Mouse (Mus musculus) urinary bladder, adult 2 months (tissue): ENCODE measurements around the gene Fgfr4. TPM values are rescaled to one million over a fixed set of nuclear protein-coding genes. Genes with fewer than 3 reads are reported as not detected.
"Not testable (repeated sequence)": the region's sequence is repeated elsewhere in the genome, so short reads cannot be mapped to it uniquely, and the experiment has no call there.

ENCODE experiments used
- DNase-seq: peaks from one replicate; pipeline ENCODE4 v3.0.0; 2022; ENCODE audit warnings: low spot score
- polyA plus RNA-seq: library from polyadenylated mRNA; depleted of rRNA; stranded (reverse); fragments of >200 nt; gene quantifications from 2 replicates; pipeline ENCODE4 v1.2.3, GENCODE M21; 2012

Fgfr4 gene
- polyA plus RNA-seq, 1 experiment, result 0.15 TPM

DNA sequence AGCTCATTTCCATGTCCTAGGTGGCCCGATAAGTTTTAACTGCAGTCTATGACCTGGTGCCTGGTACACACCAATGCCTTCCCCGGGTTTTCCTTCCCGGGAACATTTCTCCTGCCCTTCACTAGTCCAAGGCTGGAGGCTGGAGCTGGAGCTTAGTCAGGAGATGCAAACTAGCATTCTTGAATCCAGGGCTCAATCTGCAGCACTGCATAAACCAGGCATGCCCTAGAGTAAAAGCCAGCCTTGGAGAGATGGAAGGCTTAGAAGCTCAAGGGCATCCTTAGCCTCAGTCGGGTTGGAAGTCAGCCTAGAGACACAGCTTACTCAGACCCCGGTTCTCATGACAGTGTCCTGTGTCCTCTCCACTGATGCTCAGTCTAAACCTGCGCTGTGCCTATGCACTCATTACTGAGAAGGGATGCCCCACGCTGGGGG, 19.9 kb downstream of the Fgfr4 start:
- DNase-seq, result no peak

DNA sequence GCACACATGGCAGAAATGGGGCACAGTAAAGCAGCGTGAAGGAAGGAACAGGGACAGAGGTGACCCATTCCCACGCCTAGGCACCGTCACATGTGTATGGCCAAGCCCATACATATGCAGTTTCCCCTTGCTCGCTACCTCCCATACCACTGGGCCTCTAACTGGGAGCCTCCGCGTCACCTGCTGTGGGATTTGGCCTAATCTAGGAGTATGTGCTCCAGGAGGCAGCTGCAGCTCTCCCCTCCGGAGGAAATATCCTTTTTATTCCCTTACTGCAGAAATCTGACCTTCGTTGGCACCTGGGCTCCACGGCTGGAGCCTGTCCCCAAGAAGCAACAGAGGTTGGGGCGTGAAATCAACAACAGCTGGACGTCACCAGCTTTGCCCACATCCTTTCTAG, 21.9 kb downstream of the Fgfr4 start:
- DNase-seq, result no peak

DNA sequence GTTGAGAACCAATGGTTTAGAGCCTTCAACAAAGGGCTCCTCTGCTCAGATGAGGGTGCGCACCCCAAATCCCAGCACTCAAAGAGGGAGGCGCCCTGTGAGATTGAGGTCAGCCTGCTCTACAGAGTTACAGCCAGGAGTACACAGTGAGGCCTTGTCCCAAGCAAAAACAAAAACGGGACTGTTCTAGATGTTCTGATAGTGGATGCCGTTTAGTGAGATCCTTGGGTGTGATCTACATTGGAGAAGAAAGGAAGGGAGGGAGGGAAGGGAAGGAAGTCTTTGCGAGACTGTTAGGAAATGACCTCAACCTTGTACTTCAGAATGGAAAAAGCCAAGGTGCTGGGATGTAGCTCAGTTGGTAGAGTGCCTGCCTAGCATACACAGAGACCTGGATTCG, 23.8 kb downstream of the Fgfr4 start:
- DNase-seq, result no peak

DNA sequence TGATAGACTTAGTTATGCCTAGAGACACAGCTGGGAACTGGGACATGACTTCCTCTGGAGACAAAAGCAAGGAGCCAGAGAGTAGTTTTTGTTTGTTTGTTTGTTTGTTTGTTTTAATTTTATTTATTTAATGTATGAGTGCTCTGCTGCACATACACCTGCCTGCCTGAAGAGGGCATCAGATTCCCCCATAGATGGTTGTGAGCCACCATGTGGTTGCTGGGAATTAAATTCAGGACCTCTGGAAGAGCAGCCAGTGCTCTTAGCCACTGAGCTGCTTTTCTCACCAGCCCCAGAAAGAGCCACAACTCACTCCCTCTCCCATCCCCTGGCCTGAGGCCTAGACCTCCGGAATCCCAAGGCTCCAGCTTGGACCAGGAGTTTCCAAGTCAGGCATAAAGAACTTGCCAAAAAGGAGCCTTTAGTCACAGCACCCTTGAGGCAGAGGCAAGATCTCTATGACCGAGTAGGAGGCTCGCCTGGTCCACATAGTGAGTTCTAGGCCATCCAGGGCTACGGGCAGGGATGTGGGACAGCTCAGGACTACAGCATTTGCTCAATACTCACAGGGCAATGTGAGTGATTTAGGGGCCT, 25.6 kb downstream of the Fgfr4 start:
- no peak for DNase-seq

DNA sequence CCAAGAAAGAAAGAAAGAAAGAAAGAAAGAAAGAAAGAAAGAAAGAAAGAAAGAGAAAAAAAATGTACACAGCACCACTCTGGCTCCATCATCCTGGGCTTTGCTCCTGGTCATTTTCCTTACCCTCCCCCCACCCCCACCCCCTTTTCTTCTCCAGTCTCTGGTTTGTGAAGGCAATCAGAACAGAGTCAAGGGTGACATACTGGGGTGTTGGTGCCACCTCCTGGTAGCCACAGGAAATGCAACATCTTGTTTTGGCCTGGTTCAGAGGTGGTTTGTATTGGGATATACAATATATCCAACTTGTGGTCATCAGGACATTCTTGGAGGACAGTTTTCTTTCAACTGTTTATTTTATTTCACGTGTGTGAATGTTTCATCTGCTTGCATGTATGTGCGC, 26.1 kb downstream of the Fgfr4 start:
- DNase-seq, result no peak

DNA sequence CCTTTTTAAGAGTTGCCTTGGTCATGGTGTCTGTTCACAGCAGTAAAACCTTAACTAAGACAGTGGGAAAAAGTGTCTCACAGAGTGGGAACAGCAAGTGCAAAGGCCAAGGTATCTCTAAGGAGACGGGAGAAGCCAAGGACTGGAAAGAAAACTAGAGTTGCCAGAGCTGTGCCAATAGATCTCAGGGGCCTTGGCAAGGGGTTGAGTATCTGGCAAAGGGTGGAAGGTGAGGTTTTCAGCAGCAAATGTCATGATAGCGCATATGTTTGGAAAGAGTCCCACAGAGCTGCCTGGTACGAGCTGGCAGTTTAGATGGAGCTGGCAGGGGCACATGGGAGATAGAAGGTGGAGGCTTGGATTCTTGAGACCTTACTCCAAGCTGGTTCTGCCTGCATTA, 27.2 kb downstream of the Fgfr4 start:
- DNase-seq, result no peak

DNA sequence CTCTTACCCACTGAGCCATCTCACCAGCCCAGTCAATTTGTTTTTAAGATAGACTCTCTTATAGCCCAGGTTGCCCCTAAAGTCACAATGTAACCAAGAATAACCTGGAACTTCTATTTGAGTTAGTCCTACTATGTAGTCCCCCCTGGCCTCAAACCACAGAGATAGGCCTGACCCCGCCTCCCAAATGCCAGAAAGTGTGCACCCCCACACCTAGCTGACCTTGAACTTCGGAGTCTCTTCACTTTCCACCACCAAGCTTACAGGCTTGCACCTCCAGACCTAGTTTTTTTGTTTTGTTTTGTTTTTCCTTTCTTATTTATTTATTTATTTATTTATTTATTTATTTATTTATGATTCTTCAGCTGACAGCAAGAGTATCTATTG, 29.3 kb downstream of the Fgfr4 start:
- no peak for DNase-seq

DNA sequence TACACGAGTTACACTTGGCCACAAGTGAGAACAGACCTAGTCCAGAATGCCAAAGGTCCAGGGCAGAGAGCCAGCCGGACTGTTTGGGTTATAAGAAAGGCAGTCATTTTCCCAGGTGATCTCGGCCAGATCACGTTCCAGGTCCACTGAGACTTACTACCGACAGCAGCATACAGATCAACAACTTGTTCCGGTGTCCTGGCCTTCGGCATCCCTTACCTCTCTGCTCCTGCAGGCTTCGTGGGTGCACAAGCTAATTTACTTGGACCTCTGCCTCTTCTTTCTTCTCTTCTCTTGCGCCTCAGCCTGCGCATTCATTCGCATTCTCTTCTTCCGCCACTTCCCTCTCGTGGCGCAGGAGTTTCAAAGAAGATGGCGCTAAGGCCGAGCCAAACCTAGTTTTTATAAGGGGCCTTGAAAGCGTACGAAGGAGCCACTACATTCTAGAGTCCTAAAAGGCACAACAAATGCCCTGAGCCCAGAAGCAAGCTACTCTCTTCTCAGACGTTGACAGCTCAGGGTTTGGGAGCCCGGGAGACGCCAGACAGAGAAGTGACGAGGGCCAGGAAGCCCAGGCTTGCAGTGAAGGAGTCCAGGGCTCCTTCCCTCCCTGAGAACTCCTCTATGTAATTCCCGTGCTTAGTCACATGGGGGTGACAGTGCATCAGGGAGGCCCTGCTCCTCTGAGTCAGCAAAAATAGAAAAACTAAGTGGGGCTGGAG, 29.9 kb downstream of the Fgfr4 start:
- DNase-seq, result peak; percentile 67

DNA sequence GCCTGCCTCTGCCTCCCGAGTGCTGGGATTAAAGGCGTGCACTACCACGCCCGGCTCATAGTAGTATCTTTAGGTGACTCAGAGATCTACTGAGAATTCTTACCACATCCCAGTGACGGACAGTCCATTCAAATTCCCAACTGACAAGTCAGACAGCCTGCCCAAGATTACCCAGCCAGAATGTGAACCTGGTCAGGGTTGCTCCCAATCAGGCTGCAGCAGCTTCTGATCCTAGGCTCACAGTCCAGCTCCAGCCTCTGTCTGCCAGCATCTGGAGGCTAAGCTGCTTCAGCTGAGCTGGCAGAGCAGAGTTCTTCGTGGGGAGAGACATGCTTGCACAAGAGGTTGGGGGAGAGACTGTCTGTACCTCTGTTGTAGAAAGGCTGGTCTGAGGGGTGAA, 30.9 kb downstream of the Fgfr4 start:
- DNase-seq, result no peak

DNA sequence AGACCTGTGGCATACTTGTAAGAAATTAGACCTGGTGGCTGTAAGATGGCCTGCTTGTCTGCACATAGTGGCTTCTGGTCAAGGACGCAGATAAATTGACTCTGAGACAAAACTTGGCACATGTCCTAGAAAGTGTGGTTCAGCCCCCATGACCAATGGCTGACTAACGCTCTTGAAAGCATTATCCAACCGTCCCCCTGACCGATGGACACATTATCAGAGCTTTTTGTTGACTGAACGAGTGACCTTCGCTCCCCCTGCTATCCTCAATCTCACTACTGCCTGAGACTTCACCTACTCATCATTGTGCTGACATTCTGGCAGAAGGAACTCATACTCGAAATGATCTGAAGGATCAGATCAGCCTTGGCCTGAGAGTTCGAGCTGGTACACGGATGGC, 34.6 kb downstream of the Fgfr4 start:
- not testable (repeated sequence) for DNase-seq

DNA sequence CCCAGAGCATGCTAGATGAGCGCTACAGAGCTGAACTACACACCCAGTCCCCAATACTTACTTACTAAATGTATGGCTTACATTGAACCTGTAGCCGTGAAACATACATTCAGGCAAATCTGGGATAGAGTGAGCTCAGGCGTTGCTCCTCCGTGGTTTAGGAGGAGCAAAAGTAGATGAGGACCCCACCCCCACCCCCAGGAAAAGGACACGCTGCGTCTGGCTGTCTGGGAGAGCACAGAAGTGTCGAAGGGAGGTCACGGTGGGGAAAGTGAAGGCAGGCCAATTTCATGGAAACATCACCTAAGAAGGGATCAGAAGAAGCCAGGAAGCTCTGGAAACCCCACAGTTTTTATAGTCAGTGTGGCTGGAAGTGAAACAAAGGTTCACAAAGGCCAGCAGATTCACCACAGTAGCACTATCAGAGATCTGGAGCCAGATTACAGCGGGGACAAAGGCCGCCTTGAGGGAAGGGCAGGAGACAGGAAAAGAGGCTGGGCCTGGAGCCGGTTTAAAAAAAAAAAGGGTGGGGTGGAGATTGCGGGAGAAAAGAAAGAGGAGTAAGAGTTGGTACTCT, 37.2 kb downstream of the Fgfr4 start:
- DNase-seq, result no peak

DNA sequence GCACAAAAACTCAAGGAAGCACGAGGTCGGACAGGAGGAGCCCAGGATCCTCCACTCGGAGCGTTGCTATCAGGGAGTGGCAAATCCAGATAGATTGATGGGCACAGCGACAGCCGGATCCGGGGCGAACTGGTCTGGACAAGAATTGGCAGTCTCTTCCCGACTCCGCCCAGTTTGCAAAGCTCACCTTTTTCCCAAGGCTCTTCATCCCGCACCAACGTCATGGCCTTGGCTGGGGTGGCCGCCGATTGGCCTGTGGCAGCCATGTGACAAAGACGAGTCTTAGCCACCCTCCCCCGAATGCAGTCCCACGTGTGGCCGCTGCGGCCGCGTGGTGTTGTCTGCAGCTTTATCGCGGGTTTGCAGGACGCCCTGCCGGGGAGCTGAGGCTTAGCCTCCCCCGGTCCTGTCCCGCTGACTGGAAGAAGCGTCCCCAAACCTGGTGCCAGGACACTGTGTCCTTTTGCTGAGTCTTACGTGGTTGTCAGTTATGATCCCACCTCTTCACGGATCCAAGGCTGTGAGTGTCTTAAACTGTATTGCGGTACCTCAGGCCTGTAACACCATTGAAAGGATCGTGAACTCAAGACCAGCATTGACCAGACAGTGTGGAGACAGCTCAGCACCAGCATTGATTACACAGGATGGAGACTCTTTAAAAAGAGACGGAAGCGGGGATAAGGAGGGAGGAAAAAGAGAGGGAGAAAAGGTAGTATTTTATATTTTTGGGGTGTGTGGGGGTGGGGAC, 37.9 kb downstream of the Fgfr4 start:
- DNase-seq, result peak; percentile 84

DNA sequence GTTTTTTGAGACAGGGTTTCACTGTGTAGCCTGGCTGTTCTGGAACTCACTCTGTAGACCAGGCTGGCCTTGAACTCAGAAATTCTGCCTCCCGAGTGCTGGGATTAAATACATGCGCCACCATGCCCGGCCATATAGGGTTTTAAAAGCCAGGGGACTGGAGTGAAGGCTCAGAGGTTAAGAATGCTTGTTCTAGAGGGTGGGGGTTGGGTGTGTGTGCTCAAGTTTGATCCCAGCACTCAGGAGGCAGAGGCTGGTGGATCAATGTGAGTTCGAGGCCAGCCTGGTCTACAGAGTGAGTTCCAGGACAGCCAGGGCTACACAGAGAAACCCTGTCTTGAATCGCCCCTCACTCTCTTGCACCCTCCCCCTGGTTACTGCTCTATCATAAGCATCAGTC, 39.1 kb downstream of the Fgfr4 start:
- DNase-seq, result no peak

DNA sequence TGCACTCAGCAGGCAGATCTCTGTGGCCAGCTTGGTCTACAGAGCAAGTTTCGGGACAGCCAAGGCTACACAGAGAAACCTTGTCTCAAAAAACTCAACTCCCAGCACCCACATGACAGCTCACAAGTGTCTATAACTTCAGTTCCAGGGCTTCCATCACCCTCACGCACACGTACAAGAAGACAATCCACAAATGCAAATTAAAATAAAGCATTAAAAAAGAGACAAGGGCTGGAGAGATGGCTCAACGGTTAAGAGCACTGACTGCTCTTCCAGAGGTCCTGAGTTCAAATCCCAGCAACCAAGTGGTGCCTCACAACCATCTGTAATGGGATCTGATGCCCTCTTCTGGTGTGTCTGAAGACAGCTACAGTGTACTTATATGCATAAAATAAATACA, 50.3 kb downstream of the Fgfr4 start:
- DNase-seq, result not testable (repeated sequence)

DNA sequence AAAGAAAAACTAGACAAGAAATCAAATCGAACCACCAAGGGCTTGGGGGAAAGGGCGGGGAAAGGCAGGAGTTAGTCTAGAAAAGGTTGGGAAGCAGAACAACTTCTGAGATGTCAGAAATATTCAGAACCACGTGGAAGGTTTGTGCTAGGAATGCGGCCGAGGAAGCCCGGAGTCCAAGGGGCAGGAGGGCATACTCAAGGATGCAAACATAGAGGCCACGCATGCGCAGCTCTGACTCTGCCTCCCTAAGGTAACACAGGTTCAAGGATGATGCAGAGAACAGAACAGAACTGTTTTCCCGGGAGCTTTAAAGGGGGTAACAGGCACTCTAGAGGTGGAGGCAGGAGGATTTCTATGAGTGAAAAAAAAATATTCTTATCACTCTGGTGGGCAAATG, 51.3 kb downstream of the Fgfr4 start:
- DNase-seq, result no peak

DNA sequence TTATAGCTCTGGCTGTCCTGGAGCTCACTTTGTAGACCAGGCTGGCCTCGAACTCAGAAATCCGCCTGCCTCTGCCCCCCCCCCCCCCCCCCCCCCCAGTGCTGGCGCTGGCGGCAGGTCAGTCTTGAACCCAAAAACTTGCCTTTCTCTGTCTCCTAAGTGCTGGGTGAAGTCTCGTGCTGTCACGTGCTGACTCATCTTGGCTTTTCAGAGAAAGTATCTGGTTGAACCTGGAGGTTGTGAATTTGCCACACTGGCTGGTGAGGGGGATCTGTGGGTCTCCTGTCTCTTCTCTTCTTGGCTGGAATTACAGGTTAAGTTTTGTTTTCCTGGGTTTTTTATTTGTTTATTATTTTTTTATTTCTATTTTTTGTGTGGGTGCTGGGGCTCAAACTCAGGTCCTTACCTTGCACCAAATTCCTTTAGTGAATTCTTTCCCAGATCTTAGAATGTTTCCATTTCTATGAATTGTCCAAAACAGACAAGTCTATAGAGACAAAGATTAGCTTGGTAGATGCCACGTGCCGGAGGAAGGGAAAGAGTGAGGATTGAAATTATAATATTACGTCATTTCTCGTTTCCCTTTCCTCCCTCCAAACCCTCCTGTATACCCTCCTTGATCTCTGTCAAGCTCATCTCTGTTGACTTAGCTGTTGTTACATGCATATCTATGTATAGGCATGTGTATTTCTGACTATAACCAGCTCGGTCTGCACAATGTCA, 52.4 kb downstream of the Fgfr4 start:
- DNase-seq, result no peak

DNA sequence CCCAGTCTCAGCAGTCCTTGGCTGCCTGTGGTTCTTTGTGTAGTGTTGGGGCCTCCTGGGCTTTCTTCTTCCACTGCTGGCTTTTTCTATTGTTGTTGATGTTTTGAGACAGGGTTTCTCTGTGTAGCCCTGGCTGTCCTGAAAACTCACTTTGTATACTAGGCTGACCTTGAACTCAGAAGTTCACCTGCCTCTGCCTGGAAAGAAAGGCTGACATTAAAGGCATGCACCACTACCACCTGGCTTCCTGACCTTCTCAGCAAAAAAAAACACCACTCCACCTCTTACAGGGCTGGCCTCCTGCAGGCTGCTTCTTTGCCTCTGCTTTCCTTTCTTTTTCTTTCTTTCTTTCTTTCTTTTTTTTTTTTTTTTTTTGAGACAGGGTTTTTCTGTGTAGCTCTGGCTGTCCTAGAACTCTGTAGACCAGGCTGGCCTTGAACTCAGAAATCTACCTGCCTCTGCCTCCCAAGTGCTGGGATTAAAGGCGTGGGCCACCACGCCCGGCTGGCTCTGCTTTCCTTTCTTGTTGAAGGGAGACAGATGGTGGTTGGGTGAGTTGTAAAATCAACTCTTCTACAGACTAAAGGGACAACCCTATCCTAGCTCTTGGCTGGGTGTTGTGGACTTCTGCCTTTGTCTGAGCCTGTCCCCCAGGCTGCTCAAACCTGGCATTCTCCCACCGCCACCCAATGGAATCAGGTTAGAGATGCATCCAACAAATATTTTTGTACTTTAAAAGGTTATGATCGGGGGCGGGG, 53.2 kb downstream of the Fgfr4 start:
- no peak for DNase-seq

DNA sequence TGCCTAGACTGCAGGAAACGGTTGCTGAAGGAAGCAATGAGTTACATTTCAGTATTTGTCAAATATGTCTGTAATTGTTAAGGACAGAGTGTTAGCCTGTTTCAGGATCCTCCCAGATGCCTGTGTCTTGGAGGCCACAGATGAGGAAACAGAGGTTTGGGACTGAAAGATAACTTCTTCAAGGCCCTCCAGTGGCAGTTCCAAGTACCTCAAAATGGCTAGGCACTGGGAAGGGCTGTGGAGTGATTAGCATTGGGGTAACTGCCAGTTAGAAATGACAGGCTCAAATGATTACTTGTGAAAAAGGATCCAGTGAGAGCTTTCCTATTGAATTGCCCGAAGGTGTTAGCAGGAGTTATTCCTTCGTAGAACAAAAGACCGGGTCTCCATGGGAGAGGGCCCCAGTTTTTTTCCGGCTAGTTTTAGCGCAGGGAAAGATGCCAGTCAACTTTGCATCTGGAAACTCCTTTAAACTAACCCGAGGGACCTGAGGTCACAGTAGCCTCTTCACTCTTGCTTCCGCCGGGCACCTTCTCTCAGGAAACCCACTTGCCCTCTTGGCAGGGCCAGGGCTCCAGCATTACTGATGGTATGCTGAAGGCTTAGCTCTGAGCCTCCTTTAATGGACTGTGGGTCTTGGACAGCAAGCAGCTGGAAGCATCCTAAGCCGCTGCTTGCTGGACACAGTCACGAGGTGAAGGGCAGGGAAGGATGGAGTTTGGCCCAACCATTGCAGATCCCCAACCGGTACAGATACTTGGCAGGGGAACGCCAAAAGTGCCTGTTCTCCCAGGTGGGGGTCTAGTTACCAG, 56.6 kb downstream of the Fgfr4 start:
- no peak for DNase-seq

DNA sequence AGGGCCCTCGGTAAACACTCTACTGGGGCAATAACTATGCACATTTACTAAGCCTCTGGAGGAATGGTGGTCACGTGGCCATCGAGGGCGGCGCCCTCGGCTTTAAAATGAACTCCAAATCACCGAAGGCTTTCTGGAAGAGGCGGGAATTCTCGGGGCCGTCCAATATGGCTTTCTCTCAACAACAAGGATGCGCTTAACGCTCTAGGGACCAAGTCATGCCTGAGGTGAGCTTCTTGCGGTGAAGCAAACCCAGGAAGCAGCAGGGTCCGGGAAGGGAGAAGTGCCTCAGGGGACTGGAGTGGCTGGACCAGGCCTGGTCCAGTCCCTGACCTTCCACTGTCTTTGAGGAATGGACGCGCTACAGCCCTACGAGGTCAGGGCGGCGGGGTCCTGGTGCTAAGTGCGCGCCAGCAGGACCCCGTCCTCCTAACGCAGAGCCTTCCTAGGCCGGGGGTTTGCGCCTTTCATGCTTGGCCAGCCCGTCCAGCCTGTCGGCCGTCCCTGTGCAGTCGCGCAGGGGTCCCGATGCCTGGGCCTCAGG, 57.3 kb downstream of the Fgfr4 start, which contains the start of gene Nsd1:
TSS of gene Nsd1 (plus strand) at position 134 of the 544 bp plus-strand sequence.
- DNase-seq, result no peak
